Mouse (Mus musculus) kidney, embryonic 16.5 days (tissue): ENCODE measurements at regions not wholly inside any gene's neighbourhood (a gene's known extent, or its start where the extent isn't known, plus 50 kb on each side); places are given as distances from the start of the nearest gene placed in this dataset.

Experiments used
- ATAC-seq: fragments of 200-750 bp; cut with Nextera tagmentation; 2 replicates; pipeline ENCODE4 v1.8.0; 2017; ENCODE audit warnings: moderate TSS enrichment; ENCODE audit not compliant: low FRiP score, low TSS enrichment
- H3K27ac ChIP-seq: fragments of 300-500 bp; sonication (generic); 2 replicates; pipeline ENCODE4 v1.5.1; 2014; ENCODE audit warnings: low read length
- H3K27me3 ChIP-seq: fragments of 300-500 bp; sonication (generic); 2 replicates; pipeline ENCODE4 v1.6.1; 2014; ENCODE audit warnings: low read length, control low read depth, mixed read lengths; ENCODE audit not compliant: insufficient read depth
- H3K36me3 ChIP-seq: fragments of 300-500 bp; sonication (generic); 2 replicates; pipeline ENCODE4 v1.6.1; 2014; ENCODE audit warnings: low read length, control low read depth, mixed read lengths; ENCODE audit not compliant: insufficient read depth
- H3K4me1 ChIP-seq: fragments of 300-500 bp; sonication (generic); 2 replicates; pipeline ENCODE4 v1.6.1; 2014; ENCODE audit warnings: low read length, control low read depth, mixed read lengths; ENCODE audit not compliant: insufficient read depth
- H3K4me2 ChIP-seq: fragments of 300-500 bp; sonication (generic); replicated peaks from 2 replicates; pipeline ENCODE4 v1.6.1; 2014; ENCODE audit warnings: low read depth, low read length
- H3K4me3 ChIP-seq: fragments of 300-500 bp; sonication (generic); 2 replicates; pipeline ENCODE4 v1.5.1; 2014; ENCODE audit warnings: mild to moderate bottlenecking, low read length
- H3K9ac ChIP-seq: fragments of 300-500 bp; sonication (generic); replicated peaks from 2 replicates; pipeline ENCODE4 v1.6.1; 2014; ENCODE audit warnings: low read length
- H3K9me3 ChIP-seq: fragments of 300-500 bp; sonication (generic); 2 replicates; pipeline ENCODE4 v1.6.1; 2016; ENCODE audit warnings: low read length, control low read depth
- WGBS: fragments of 180-500 bp; shearing (Covaris S2); extraction: QIAGEN DNeasy Blood & Tissue Kit; methylation state at CpG from one replicate; pipeline ENCODE4 v1.1.7; 2014; 5-methylcytosine and 5-hydroxymethylcytosine counted together

DNA sequence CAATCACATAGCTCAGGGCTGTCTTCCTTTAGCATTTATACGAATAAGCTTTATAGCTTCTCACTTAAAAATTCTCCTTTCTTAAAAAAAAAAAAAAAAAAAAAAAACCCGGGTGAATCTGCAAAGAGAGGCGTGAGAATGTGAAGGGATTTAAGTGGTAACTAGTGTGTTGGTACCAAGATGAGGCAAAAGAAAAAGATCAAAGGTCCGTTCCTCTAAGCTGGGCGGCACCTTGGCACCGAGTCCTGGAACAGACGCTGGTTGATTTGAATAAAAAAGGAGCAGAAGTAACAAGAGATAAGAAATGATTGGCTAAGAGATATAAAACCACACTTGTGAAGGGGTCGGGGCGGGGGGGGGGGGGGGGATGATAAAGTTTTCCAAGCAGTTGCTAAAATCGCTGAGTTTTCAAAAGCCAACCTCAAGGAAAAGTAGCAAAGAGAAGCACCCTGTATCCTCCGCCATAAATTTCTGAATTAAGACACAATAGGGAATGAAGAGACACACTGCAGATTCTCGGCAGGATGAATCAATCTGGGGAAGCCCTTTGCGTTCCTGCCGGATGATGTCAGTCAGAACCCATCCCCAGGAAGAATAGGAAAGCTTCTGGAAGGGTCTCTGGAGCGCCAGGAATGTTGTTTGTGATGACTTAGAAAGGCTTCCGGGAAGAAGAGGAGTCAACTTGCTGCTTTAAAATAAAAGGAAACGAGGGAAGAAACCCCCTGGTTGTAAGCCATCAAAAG, 107.7 kb upstream of the Ankrd1 start:
- H3K36me3 ChIP-seq, result no peaks in the 10 kb centered on the region
- no peaks in the 10 kb centered on the region for H3K27me3 ChIP-seq
- no peak overlapping the region for H3K9ac ChIP-seq
- no peaks in the 10 kb centered on the region for H3K9me3 ChIP-seq
- H3K4me1 ChIP-seq, result 0 out of 2 replicates have a peak, but pooled peaks cover 2% of the 10 kb centered on the region
- H3K4me3 ChIP-seq, result no peak overlapping the region
- WGBS, result 31% methylated on average over 16 of the region's 17 CpGs
- H3K4me2 ChIP-seq, result no peak overlapping the region
- H3K27ac ChIP-seq, result no peak overlapping the region
- ATAC-seq, result no peak

DNA sequence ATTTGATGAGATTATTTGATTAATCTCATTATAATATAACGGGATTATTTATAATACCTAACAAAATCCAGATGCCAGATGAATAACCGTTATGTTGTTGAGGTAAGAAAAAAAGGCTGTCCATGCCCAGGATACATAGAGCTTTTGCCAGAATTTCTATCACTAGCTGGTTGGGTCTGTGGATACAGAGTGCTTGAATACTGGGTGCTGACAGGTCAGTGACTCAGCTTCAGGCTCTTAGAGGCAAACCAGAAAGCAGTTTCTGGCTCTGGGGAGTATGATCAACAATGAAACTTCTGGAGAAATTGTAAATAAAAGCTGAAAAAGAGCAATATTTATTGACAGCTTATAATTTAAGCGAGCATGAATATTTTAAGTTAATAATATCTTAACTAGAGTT, 109.4 kb upstream of the Ankrd1 start:
- no peak for ATAC-seq
- Histone ChIP-seq H3K36me3 (no peaks in the 10 kb centered on the region), H3K4me1 (0 out of 2 replicates have a peak, but pooled peaks cover 2% of the 10 kb centered on the region), H3K27me3 (no peaks in the 10 kb centered on the region), H3K27ac (no peak overlapping the region), H3K4me2 (no peak overlapping the region), H3K9ac (no peak overlapping the region), H3K9me3 (no peaks in the 10 kb centered on the region), H3K4me3 (no peak overlapping the region)
- 95% methylated on average over 3 of the region's 3 CpGs for WGBS

DNA sequence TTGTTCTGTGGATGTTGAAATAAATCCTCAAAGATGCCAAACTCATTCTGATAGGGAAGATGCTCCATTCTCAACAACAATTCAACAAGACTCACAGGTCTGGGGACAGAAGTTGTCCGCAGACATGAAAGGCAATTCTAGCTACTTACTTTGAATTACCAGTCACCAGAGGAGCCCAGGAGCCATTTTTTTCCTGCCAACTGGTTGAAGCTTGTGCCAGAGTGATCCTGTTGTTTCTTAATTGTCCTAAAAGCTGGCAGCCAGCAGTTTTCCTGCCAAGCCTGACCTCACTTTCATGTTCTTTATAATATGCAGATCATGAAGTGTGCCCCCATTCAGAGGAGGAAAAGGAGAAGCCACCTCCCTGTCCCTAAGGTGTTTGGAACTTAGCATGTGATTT, 110.0 kb upstream of the Ankrd1 start:
- Histone ChIP-seq H3K4me2 (no peak overlapping the region), H3K27me3 (no peaks in the 10 kb centered on the region), H3K4me3 (no peak overlapping the region), H3K4me1 (0 out of 2 replicates have a peak, but pooled peaks cover 2% of the 10 kb centered on the region), H3K36me3 (no peaks in the 10 kb centered on the region), H3K27ac (no peak overlapping the region), H3K9ac (no peak overlapping the region), H3K9me3 (no peaks in the 10 kb centered on the region)
- no peak for ATAC-seq
- 75% methylated on average over 1 of the region's 1 CpGs for WGBS

DNA sequence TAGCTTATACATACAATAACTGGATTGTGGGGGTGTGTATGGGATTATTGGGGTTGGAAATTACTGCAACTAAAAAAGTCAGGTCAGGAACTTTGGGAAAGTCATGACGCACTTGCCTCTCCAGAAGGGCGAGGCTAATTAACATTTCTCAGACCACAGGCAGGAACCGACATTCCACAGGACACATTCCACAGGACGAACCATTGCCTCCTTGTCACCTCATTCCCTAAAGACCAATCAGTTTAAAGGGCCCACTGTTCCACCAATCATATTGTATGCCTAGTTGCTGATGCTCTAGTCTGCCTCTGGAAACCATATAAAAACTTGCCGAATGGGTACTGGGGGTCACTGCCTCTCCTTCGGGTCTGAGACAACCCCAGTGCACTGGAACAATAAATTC, 113.0 kb upstream of the Pcgf5 start:
- H3K9ac ChIP-seq, result no peak overlapping the region
- ATAC-seq, result no peak
- H3K4me1 ChIP-seq, result peaks cover 3% of the 10 kb centered on the region; the same call in 1 of the 2 replicates
- H3K9me3 ChIP-seq, result no peaks in the 10 kb centered on the region
- no peak overlapping the region for H3K4me3 ChIP-seq
- no peak overlapping the region for H3K4me2 ChIP-seq
- no peaks in the 10 kb centered on the region for H3K36me3 ChIP-seq
- 62% methylated on average over 6 of the region's 6 CpGs for WGBS
- H3K27me3 ChIP-seq, result no peaks in the 10 kb centered on the region
- H3K27ac ChIP-seq, result no peak overlapping the region

DNA sequence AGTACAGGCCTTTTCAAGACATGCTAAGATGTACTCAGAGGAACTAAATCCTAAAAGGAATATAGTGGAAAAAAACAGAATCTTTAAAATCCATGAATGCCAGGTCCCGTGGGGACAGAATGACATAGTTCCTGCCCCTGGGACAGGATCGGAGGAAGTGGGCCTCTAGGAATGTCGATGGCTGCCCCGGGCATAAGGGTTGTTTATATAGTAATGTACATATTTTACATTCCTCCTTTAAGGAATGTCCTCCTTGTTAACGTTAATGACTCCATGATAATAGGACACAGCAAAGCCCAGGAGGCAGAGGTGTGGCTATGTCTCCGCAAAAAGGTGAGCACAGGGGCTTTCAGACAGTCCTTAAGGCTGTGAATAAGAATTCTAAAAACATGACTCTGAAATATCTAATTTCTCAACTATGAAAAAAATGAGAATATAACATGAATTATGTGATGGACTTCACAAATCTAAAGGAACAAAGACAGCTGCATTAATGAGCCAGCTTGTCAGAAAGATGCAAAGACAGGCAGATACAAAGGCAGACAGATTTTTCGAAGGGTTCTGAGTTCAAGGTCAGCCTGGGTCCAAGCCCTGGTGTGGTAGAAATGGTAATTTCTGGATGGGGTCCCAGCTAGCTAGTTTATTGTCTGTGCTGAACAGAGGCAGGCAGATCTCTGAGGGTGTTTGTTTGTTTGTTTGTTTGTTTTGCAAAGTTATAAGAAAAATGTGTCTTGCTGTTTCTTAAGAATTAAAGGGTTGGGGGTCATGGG, 111.3 kb upstream of the Pcgf5 start:
- Histone ChIP-seq H3K36me3 (no peaks in the 10 kb centered on the region), H3K4me1 (peaks cover 3% of the 10 kb centered on the region; the same call in 1 of the 2 replicates), H3K27me3 (no peaks in the 10 kb centered on the region), H3K9ac (no peak overlapping the region), H3K9me3 (no peaks in the 10 kb centered on the region), H3K27ac (no peak overlapping the region), H3K4me2 (no peak overlapping the region), H3K4me3 (no peak overlapping the region)
- 52% methylated on average over 7 of the region's 7 CpGs for WGBS
- ATAC-seq, result no peak

DNA sequence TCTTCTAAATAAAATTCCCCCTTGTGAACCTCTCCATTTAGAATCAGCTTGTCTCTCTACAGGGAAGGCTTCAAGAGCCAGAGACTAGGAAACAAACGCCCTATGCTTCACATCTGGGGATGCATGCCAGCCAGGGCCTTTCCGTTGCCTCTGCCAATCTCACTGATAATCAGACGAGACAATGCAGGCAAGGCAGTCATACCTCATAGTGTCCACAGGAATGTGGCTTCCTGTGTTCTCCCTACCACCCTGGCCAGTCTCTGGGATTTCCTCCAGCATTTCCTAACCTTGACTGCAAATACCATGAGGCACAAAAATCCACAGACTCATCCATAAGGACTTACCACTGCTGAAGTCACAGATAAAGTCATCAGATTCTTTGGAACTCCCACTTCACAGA, 110.4 kb upstream of the Pcgf5 start:
- Histone ChIP-seq H3K36me3 (no peaks in the 10 kb centered on the region), H3K27ac (no peak overlapping the region), H3K27me3 (no peaks in the 10 kb centered on the region), H3K4me3 (no peak overlapping the region), H3K9me3 (no peaks in the 10 kb centered on the region), H3K4me2 (no peak overlapping the region), H3K9ac (no peak overlapping the region), H3K4me1 (peaks cover 3% of the 10 kb centered on the region; the same call in 1 of the 2 replicates)
- 66% methylated on average over 3 of the region's 3 CpGs for WGBS
- ATAC-seq, result no peak

DNA sequence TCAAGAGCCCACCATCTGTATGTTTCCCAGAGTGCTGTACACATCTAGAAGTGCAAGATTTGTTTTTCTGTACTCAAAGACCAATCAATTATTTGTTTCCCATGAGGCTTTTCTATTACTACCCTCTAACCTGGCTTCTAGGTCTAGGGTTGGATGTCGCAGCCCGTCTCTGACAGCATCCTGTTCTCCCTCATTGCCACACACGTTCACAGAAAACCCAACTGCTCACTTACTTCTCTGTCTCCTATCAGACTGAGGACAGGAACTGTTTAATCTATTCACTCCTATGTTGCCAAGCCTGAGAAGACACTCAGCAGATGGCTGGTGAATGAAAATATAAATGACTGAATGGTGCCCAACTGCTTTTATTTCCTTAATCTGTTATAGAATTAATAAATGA, 109.6 kb upstream of the Pcgf5 start:
- no peak overlapping the region for H3K4me3 ChIP-seq
- H3K36me3 ChIP-seq, result no peaks in the 10 kb centered on the region
- no peak for ATAC-seq
- WGBS, result 76% methylated on average over 3 of the region's 3 CpGs
- no peak overlapping the region for H3K9ac ChIP-seq
- no peak overlapping the region for H3K4me2 ChIP-seq
- H3K4me1 ChIP-seq, result peaks cover 3% of the 10 kb centered on the region; the same call in 1 of the 2 replicates
- H3K27ac ChIP-seq, result no peak overlapping the region
- H3K9me3 ChIP-seq, result no peaks in the 10 kb centered on the region
- H3K27me3 ChIP-seq, result no peaks in the 10 kb centered on the region

DNA sequence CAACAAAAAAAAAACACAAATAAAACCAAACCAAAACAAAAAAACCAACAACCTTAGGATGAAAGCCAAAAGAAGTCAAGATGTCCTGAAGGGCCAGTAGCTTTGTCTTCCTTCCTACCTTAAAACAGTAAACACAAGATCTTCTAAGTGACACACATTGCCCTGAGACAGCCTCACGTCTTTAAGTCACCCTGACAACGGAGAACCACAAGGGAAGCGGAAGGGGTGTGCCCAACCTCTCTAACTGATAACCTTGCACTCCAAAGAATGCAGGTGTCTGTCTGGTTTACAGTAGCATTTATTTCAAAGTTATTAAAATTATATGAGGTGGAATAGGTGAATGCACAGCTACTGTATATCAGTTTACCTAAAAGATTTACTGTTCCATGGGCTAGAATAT, 105.7 kb upstream of the Pcgf5 start:
- Histone ChIP-seq H3K4me2 (no peak overlapping the region), H3K4me1 (no peaks in the 10 kb centered on the region), H3K9me3 (no peaks in the 10 kb centered on the region), H3K4me3 (no peak overlapping the region), H3K27ac (no peak overlapping the region), H3K9ac (no peak overlapping the region), H3K27me3 (no peaks in the 10 kb centered on the region), H3K36me3 (no peaks in the 10 kb centered on the region)
- no peak for ATAC-seq
- WGBS, result 86% methylated on average over 3 of the region's 3 CpGs

DNA sequence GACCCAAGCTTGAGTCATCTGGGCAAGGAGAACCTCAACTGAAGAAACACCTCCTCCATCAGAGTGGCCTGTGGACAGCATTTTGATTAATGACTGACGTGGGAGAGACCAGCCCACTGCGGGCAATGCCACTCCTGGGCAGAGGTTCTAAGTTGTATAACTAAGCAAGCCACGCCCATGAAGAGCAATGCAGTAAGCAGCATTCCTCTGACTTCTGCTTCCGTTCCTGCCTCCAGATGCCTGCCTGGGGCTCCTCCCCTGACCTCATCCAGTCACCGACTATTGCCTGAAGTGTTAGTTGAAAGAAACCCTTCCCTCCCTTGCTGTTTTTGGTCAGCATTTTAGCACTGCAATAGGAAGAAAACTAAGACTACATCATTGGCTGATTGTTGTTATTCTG, 105.2 kb upstream of the Pcgf5 start:
- ATAC-seq, result no peak
- Histone ChIP-seq H3K4me1 (no peaks in the 10 kb centered on the region), H3K27ac (no peak overlapping the region), H3K9ac (no peak overlapping the region), H3K4me3 (no peak overlapping the region), H3K9me3 (no peaks in the 10 kb centered on the region), H3K36me3 (no peaks in the 10 kb centered on the region), H3K4me2 (no peak overlapping the region), H3K27me3 (no peaks in the 10 kb centered on the region)
- 62% methylated on average over 5 of the region's 5 CpGs for WGBS

DNA sequence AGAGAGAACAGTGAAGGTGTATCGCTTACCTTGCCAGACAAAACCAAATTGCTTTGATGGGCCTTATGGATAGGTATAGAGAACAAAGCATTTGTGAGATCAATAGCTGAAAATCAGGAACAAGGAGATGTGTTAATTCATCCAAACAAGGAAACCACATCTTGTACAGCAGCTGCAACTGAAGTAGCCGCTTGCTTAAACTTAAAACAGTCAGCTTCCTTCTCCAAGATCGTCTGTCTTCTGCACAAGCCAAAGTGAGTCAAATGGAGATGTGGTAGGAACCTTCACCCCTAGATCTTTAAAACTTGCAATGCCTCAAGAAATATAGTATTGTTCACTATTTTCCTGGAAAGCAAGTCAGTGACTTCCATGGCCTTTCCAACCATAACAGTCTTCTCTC, 95.6 kb upstream of the Pcgf5 start:
- Histone ChIP-seq H3K9ac (no peak overlapping the region), H3K27ac (no peak overlapping the region), H3K36me3 (no peaks in the 10 kb centered on the region), H3K4me2 (no peak overlapping the region), H3K4me1 (0 out of 2 replicates have a peak, but pooled peaks cover 6% of the 10 kb centered on the region), H3K4me3 (no peak overlapping the region), H3K27me3 (no peaks in the 10 kb centered on the region), H3K9me3 (no peaks in the 10 kb centered on the region)
- no peak for ATAC-seq
- 85% methylated on average over 3 of the region's 3 CpGs for WGBS
